Mouse (Mus musculus) myocyte (in vitro differentiated cells): ENCODE measurements around the gene Kcnip1.

ENCODE experiments used
- CEBPB ChIP-seq: IDR thresholded peaks from 2 replicates; pipeline ENCODE4 v1.6.1; 2011; ENCODE audit warnings: mild to moderate bottlenecking, moderate library complexity; ENCODE audit not compliant: poor library complexity, insufficient read depth, severe bottlenecking
- E2F4 ChIP-seq: IDR thresholded peaks from one replicate; pipeline ENCODE4 v1.6.1; 2011; ENCODE audit warnings: mild to moderate bottlenecking, control low read depth, moderate library complexity; ENCODE audit not compliant: insufficient read depth
- MAX ChIP-seq: IDR thresholded peaks from one replicate; pipeline ENCODE4 v1.6.1; 2011; ENCODE audit warnings: low read depth, mild to moderate bottlenecking, control low read depth
- MYOD1 ChIP-seq, 3 experiments: IDR thresholded peaks; one replicate each; pipeline ENCODE4 v1.6.1; 2011; ENCODE audit warnings: control low read depth in 2 of 3, low read depth in 2 of 3, mild to moderate bottlenecking in 2 of 3, moderate library complexity in 1 of 3; ENCODE audit not compliant: insufficient read length in 2 of 3, control insufficient read depth in 1 of 3
- MYOG ChIP-seq, 3 experiments: IDR thresholded peaks; one replicate each; pipeline ENCODE4 v1.6.1; 2011; ENCODE audit warnings: control low read depth in 2 of 3, low read depth in 2 of 3, mild to moderate bottlenecking in 2 of 3; ENCODE audit not compliant: insufficient read length in 2 of 3, control insufficient read depth in 1 of 3, insufficient read depth in 1 of 3
- POLR2A ChIP-seq: IDR thresholded peaks from one replicate; pipeline ENCODE4 v1.6.1; 2011; ENCODE audit warnings: low read depth, mild to moderate bottlenecking, control low read depth, moderate library complexity; ENCODE audit not compliant: insufficient read length
- POLR2AphosphoS2 ChIP-seq: IDR thresholded peaks from one replicate; pipeline ENCODE4 v1.6.1; 2011; ENCODE audit warnings: low read depth, control low read depth; ENCODE audit not compliant: insufficient read length
- TCF12 ChIP-seq: IDR thresholded peaks from one replicate; pipeline ENCODE4 v1.6.1; 2011; ENCODE audit warnings: mild to moderate bottlenecking, control low read depth; ENCODE audit not compliant: poor library complexity, insufficient read depth, severe bottlenecking
- USF1 ChIP-seq: IDR thresholded peaks from one replicate; pipeline ENCODE4 v1.6.1; 2011; ENCODE audit warnings: low read depth, mild to moderate bottlenecking, control low read depth, moderate library complexity

DNA sequence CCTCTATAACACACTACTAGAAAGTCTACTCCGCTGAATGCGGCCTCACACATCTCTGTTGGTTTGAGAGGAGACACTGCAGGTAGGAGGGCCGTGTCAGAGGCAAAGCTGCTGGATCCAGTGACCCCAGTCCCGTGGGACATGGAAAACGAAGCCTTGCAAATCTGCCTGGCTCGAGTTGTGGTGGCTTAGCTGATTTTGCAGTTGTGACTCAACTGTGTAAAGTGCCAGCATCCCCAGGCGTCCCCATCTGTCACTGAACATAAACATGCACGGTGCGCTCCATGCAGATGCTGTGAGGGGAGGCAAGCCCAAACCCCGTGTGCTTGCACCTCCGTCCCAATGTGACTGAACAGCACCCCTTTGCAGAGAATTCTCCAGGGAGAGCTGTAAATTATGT lies 63.5 kb downstream of the Kcnip1 start:
- TF ChIP-seq MAX, result no peak
- TF ChIP-seq POLR2AphosphoS2, result no peak
- TF ChIP-seq POLR2A, result no peak
- no peak for TF ChIP-seq CEBPB
- no peak for TF ChIP-seq MYOD1 (IDR thresholded peaks at IDR 0.05; ENCODE audit: control insufficient read depth in 1 of 3, insufficient read length in 2 of 3, low read depth in 2 of 3)
- TF ChIP-seq TCF12, result no peak
- TF ChIP-seq USF1, result no peak
- TF ChIP-seq E2F4, result no peak
- TF ChIP-seq MYOG (IDR thresholded peaks at IDR 0.05; ENCODE audit: control insufficient read depth in 1 of 3, insufficient read depth in 1 of 3, insufficient read length in 2 of 3, low read depth in 2 of 3), result no peak
